Mouse (Mus musculus): Measurements from ENCODE around the gene Rimbp2. TPM values are rescaled to one million over a fixed set of nuclear protein-coding genes. Genes with fewer than 3 reads are reported as not detected.

The Rimbp2 gene
- polyA plus RNA-seq, 1 experiment: not detected

- Histone ChIP-seq H3K27ac (ENCODE audit: control insufficient read depth, insufficient read depth, low read depth, low read length, poor library complexity) (no peak overlapping the region), H3K4me3 (replicated peaks; ENCODE audit: control insufficient read depth, low read depth, low read length) (no peak overlapping the region), H3K4me1 (ENCODE audit: control insufficient read depth, insufficient read depth, low read length) (no peaks in the 10 kb centered on the region)
- TF ChIP-seq POLR2A (IDR thresholded peaks at IDR 0.05; ENCODE audit: borderline replicate concordance, control insufficient read depth, low read depth, low read length) (no peak), CTCF (IDR thresholded peaks at IDR 0.05; ENCODE audit: control insufficient read depth, insufficient read depth, low read length) (no peak)
- WGBS: 15% methylated on average over 10 of the region's 10 CpGs
These were observed 35.9 kb downstream of the Rimbp2 start for GRCm38 (mm10) chr5:128917116-128917959.

- 67% methylated on average over 3 of the region's 3 CpGs for WGBS
- no peaks in the 10 kb centered on the region for H3K4me1 ChIP-seq (ENCODE audit: control insufficient read depth, insufficient read depth, low read length)
- no peak overlapping the region for H3K27ac ChIP-seq (ENCODE audit: control insufficient read depth, insufficient read depth, low read depth, low read length, poor library complexity)
- TF ChIP-seq POLR2A (IDR thresholded peaks at IDR 0.05; ENCODE audit: borderline replicate concordance, control insufficient read depth, low read depth, low read length) (no peak), CTCF (IDR thresholded peaks at IDR 0.05; ENCODE audit: control insufficient read depth, insufficient read depth, low read length) (no peak)
- H3K4me3 ChIP-seq (replicated peaks; ENCODE audit: control insufficient read depth, low read depth, low read length): no peak overlapping the region
These were observed 39.5 kb downstream of the Rimbp2 start for GRCm38 (mm10) chr5:128913820-128914219.

- Histone ChIP-seq H3K27ac (ENCODE audit: control insufficient read depth, insufficient read depth, low read depth, low read length, poor library complexity) (no peak overlapping the region), H3K4me3 (replicated peaks; ENCODE audit: control insufficient read depth, low read depth, low read length) (no peak overlapping the region), H3K4me1 (ENCODE audit: control insufficient read depth, insufficient read depth, low read length) (no peaks in the 10 kb centered on the region)
- WGBS: 85% methylated on average over 3 of the region's 3 CpGs
- TF ChIP-seq POLR2A (IDR thresholded peaks at IDR 0.05; ENCODE audit: borderline replicate concordance, control insufficient read depth, low read depth, low read length) (no peak), CTCF (IDR thresholded peaks at IDR 0.05; ENCODE audit: control insufficient read depth, insufficient read depth, low read length) (no peak)
These were observed 40.9 kb downstream of the Rimbp2 start for GRCm38 (mm10) chr5:128912374-128912773.

- Histone ChIP-seq H3K4me1 (ENCODE audit: control insufficient read depth, insufficient read depth, low read length) (no peaks in the 10 kb centered on the region), H3K27ac (ENCODE audit: control insufficient read depth, insufficient read depth, low read depth, low read length, poor library complexity) (no peak overlapping the region), H3K4me3 (replicated peaks; ENCODE audit: control insufficient read depth, low read depth, low read length) (no peak overlapping the region)
- 75% methylated on average over 8 of the region's 9 CpGs for WGBS
- TF ChIP-seq CTCF (IDR thresholded peaks at IDR 0.05; ENCODE audit: control insufficient read depth, insufficient read depth, low read length): no peak
- TF ChIP-seq POLR2A (IDR thresholded peaks at IDR 0.05; ENCODE audit: borderline replicate concordance, control insufficient read depth, low read depth, low read length): no peak
These were observed 41.7 kb downstream of the Rimbp2 start for GRCm38 (mm10) chr5:128911593-128911992.

GRCm38 (mm10) chr5:128904113-128904512, 49.2 kb downstream of the Rimbp2 start:
- Histone ChIP-seq H3K4me3 (replicated peaks; ENCODE audit: control insufficient read depth, low read depth, low read length) (no peak overlapping the region), H3K4me1 (ENCODE audit: control insufficient read depth, insufficient read depth, low read length) (no peaks in the 10 kb centered on the region), H3K27ac (ENCODE audit: control insufficient read depth, insufficient read depth, low read depth, low read length, poor library complexity) (no peak overlapping the region)
- 39% methylated on average over 5 of the region's 5 CpGs for WGBS
- no peak for TF ChIP-seq CTCF (IDR thresholded peaks at IDR 0.05; ENCODE audit: control insufficient read depth, insufficient read depth, low read length)
- TF ChIP-seq POLR2A (IDR thresholded peaks at IDR 0.05; ENCODE audit: borderline replicate concordance, control insufficient read depth, low read depth, low read length): no peak

GRCm38 (mm10) chr5:128903120-128903519, 50.2 kb downstream of the Rimbp2 start:
- 57% methylated on average over 12 of the region's 12 CpGs for WGBS
- Histone ChIP-seq H3K27ac (ENCODE audit: control insufficient read depth, insufficient read depth, low read depth, low read length, poor library complexity) (no peak overlapping the region), H3K4me3 (replicated peaks; ENCODE audit: control insufficient read depth, low read depth, low read length) (no peak overlapping the region), H3K4me1 (ENCODE audit: control insufficient read depth, insufficient read depth, low read length) (no peaks in the 10 kb centered on the region)
- TF ChIP-seq CTCF (IDR thresholded peaks at IDR 0.05; ENCODE audit: control insufficient read depth, insufficient read depth, low read length) (no peak), POLR2A (IDR thresholded peaks at IDR 0.05; ENCODE audit: borderline replicate concordance, control insufficient read depth, low read depth, low read length) (no peak)

GRCm38 (mm10) chr5:128899971-128900370, 53.3 kb downstream of the Rimbp2 start:
- H3K27ac ChIP-seq (ENCODE audit: control insufficient read depth, insufficient read depth, low read depth, low read length, poor library complexity): no peak overlapping the region
- H3K4me3 ChIP-seq (replicated peaks; ENCODE audit: control insufficient read depth, low read depth, low read length): no peak overlapping the region
- no peak for TF ChIP-seq POLR2A (IDR thresholded peaks at IDR 0.05; ENCODE audit: borderline replicate concordance, control insufficient read depth, low read depth, low read length)
- TF ChIP-seq CTCF (IDR thresholded peaks at IDR 0.05; ENCODE audit: control insufficient read depth, insufficient read depth, low read length): no peak
- WGBS: 77% methylated on average over 13 of the region's 13 CpGs
- H3K4me1 ChIP-seq (ENCODE audit: control insufficient read depth, insufficient read depth, low read length): no peaks in the 10 kb centered on the region

- no peaks in the 10 kb centered on the region for H3K4me1 ChIP-seq (ENCODE audit: control insufficient read depth, insufficient read depth, low read length)
- WGBS: 76% methylated on average over 5 of the region's 5 CpGs
- no peak overlapping the region for H3K4me3 ChIP-seq (replicated peaks; ENCODE audit: control insufficient read depth, low read depth, low read length)
- H3K27ac ChIP-seq (ENCODE audit: control insufficient read depth, insufficient read depth, low read depth, low read length, poor library complexity): no peak overlapping the region
- TF ChIP-seq CTCF (IDR thresholded peaks at IDR 0.05; ENCODE audit: control insufficient read depth, insufficient read depth, low read length) (no peak), POLR2A (IDR thresholded peaks at IDR 0.05; ENCODE audit: borderline replicate concordance, control insufficient read depth, low read depth, low read length) (no peak)
These were observed 58.4 kb downstream of the Rimbp2 start for GRCm38 (mm10) chr5:128894921-128895320.

Measured in bone marrow, adult 2 months (tissue).